Mouse (Mus musculus) heart, adult 9 months (tissue): ENCODE data around the gene Tagap.
"Not testable (repeated sequence)": the region's sequence is repeated elsewhere in the genome, so short reads cannot be mapped to it uniquely, and the experiment has no call there.

Source experiments
- DNase-seq, 2 experiments: peaks; one replicate each; pipeline ENCODE4 v3.0.0; 2022; ENCODE audit warnings: low spot score in 2 of 2

Tagap gene

DNA sequence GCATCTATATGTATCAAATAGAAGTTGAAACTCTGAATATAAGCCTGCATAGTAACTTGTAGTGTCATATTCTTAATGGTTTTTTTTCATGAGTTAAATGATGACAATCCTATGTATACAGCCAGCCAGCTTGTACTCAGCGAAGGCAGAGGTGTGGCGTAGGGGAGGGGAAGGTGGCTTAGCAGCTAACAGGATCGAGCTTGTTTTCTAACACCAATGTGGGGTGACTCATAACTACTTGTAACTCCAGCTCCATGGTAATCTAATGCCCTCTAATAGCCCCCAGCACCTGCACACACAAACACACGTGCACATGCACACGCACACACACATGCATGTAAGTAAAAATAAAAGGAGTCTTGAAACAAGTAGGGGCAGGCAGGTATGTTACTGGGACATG, 42.7 kb downstream of the Tagap start:
- not testable (repeated sequence) for DNase-seq

DNA sequence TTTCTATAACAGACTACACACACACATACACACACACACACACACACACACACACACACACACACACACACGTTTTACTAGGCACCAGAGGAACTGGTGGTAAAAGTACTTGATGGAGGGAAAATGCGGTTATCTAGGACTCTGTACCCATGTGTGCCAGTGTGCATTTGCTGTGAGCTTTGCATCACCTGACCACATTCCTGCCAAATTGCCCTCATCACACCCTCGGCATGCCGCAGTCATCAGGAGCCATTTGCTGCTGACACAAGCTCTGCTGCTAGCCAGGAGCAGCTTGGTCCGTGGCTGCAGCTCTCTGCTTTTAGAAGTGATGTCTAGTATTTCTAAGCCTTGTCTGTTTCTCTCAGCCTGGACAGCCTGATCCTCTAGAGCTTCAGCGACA, 44.0 kb downstream of the Tagap start:
- DNase-seq: not testable (repeated sequence)

DNA sequence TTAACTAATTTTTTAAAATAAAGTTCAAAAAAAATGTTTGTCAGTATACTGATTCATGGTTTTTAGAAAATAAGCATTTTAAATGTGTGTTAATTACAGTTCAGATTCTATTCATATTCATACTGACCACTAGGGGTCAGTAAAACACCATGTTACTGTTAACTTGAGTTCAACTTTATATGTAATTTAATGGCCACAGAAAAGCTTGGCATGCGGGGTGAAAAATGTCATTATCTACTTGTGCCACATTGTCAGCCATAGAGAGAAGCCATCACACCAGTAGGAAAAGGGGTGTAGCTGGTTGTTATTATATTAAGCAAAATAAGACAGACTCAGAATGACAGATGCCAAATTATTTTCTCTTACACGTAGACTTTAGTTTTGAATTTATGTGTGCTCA, 57.7 kb downstream of the Tagap start:
- not testable (repeated sequence) for DNase-seq
